Mouse (Mus musculus): ENCODE measurements at regions not wholly inside any gene's neighbourhood (a gene's known extent, or its start where the extent isn't known, plus 50 kb on each side); places are given as distances from the start of the nearest gene placed in this dataset.
A peak's percentile ranks its signal among the peaks of the same experiment; 100 is the strongest.

DNA sequence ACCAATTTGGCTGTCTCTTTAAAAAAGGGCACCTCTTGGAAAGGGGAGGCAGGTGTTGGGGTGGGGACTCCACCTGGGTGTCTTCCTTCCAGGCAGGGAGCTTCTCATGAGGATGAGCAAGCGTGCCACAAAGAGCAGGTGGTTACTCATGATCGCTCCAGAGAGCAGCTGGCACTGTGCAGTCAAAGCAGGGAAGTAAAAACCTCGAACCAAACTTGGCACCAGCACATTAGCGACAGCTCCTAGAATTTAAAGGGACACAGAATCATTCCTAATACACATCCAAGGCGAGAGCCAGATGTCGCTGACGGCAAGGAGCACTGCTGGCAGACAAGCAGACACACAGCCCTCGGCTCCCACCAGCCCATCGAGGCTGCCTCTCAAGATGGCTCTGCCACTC lies 70.4 kb downstream of the Irx5 start:
- no peak for DNase-seq (ENCODE audit: low read depth)

DNA sequence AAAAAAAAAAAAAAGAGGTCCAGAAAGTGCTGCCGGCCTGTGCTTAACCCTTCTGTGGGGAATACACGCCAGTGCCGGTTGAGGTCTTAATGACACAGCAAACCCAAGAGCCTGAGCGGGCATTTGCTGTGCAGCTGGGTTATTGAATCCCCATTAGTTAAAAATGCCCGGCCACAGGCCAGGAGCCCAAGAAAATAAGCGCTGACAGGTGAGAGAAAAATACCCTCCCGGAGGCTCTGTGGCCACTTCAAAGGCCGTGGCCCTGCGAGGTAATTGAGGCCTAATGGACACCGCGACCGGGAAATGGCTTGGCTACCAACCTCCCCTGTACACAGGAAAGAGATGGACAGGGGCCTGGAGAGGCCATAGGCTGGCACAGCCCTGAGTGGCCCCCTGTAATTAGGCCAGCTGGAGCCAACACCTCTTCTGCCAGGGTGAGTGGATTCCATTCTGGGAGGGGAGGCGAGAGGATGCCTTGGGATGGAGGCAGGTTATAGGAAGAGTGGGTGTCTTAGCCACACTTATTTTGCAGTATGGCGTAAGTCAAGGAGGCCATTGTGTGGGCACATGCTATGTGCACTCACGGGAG lies 79.7 kb downstream of the Irx5 start:
- DNase-seq (ENCODE audit: low read depth), result no peak

DNA sequence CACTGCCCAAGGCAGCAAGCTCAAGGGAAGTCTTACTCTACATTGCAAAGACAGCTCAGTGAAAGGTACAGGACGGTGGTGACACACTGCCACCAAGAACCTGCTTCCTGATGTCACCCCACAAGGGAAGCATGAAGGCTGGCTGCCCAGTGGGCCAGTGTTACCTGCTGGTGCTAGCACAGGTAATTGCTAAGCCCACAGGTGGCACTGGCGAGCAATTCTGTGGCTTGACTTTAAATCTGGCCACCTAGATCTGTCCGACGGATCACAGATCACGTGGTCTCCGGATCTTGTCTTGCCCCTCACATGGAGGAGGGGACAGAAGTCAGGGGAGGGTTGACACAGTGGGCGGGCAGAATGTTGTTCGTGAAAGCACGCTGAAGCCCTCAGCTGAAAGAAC lies 80.9 kb downstream of the Irx5 start:
- no peak for DNase-seq (ENCODE audit: low read depth)

DNA sequence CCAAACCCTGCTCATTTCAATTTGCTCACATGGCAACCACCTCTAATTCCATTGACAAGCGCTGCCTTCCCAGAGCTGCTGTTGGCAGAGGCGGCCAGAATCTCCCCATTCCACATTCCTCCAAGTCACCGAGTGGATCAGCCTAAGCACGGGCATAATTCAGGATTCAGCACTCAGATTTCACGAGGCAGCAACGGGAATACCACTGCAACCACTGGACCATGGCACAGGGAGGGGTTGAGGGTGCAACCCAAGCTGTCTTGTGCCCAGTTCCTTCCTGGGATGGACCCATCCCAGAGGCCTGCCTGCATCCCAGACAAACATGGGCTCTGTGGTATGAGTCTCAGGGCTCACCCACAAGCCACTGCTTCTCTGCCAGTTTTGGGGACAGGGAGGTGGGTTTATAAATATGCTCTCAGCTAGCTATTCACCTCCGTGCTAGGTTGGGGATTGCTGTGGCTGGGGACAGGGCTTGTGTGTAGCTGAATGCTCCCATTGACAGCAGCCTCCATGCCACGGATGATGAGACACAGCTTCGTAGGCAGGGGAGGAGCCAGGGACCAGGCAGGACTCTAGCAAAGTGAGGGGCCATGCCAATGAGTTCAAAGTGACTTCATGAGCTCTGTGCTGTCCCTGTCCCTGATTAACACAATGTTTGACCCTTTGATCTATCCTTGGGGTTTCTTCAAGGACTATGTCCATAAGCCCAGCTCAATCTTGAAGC lies 82.5 kb downstream of the Irx5 start:
- DNase-seq (ENCODE audit: low read depth), result no peak

DNA sequence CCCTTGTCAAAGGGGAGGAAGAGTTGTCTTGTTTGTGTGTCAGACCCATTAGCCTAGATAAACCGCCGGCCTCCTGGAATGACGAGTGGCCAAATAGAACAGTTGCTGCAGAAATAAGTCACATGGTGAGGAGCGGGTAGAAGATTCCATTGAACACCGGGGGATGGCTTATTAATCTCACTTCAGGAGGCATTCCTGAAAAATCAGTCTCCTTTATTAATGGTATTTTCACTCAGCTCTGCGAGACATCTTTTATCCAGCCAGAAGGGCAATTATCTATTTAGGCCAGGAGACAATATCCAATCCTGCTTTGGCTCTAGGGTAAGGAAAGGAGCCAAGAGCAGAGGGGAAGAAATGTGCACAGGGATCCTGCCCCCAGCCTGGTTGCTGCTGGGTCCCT lies 84.7 kb downstream of the Irx5 start:
- DNase-seq (ENCODE audit: low read depth), result no peak

DNA sequence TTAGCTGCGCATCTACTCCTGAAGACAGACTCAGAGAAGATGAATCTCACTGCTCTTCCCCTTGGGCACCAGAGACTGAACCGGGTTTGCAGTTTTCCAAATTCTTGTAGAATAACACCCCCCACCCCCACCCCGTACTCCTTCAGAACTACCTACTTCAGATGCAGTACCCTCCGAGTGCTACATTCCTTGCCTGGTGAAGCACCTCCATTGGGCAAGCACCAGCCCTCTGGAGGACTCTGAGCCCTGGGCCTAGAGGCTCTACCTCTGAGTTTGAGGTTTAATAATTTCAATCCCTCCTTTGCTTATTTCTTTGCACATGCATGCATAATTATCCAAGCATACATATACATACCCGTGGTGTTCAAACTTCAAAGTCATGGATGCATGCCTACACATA lies 101.9 kb downstream of the Irx5 start:
- no peak for DNase-seq (ENCODE audit: low read depth)

DNA sequence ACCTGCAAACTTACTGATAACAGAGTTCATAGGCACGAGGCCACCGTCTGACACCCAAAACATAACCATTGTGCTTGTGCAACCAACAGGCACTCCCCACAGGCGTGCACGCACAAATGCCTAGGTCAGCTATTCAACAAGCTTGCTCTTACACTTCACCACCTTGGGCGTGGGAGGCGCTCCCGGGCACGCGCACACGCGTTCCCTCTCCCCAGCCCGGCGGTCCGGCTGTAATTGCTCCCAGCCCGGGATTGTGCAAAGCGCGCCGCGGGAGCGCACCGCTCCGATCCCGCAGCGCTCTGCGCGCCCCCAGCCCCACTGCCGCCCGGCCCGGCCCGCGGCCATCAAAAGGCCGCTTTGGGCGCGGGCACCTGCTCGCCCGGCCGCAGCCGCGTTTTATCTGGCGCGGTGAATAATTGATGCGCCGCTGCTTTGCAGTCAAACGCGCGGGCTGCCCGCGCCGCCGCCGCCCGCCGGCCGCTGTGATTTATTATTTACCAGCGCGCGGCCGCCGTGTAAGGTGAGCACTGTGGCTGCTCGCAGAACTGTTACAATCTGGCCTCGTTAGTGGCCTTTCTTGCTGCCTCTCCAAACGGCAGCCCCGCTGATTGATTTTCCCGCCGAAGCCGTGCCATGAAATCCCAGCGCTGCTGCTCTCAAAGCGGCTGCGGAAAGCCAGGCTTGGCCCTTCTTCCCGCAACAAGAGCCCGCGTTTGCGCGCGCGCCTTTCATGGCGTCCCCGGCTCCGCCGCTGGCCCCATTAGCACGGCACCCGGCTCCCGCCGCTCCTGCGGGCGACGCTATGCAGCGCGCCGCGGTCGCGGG lies 102.9 kb downstream of the Irx5 start:
- no peak for DNase-seq (ENCODE audit: low read depth)

DNA sequence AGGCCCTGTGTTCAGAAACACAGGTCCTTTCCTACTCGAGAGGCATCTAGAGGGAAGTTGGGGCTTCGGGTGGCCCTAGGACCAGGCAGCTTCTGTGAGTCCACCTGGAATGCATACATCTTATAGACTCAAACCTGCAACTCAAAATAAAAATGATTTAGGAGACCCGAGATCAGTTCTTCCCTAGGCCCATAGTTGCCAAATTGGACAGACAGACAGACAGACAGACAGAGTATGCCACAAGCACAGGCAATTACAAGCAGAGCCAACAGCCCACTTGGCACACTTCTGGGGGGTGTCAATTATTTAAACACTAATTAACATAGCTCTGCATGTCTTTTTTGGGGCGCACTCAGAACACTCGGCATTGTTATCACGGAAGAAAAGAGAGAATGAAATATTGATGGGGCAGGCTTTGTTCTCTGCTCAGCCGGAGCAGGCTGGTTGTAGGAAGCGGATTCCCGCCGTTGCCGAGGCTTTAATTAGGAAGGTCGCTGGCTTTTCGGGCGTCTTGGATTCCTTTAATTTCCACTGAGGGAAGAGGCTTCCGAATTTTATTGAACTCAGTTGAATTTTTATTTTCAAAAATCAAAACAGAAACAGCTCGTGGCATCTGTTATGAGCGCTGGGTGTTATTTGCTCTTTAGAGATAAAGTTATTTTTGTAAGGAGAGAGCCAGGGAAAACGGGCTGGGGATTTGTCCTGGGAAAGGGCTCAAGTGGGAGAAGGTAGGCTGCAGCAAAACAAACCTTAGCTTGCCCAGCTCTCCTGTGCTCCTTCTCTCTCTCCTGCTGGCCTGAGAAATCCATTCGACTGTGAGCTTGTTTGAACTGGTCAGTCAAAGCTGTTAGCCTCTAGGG lies 111.9 kb downstream of the Irx5 start:
- DNase-seq (ENCODE audit: low read depth), result no peak

DNA sequence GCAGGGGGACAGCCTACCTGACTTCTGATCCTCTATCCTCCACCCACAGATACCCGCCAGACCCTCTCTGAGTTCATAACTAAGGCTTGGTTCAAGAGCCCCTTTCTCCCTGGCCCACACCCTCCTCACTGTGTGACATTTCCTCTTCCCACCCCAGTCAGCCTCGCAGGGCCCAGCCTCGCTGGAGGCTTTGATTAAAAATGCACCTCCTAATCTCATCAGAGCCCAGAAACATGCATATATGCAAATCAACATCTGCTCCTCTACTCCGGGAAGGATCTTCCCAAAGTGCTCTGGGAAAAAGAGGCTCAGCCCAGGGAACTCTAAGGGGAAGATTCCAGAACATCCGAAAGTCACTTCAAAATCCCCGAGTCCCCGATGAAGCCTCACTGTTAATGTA lies 114.8 kb downstream of the Irx5 start:
- DNase-seq (ENCODE audit: low read depth), result no peak

DNA sequence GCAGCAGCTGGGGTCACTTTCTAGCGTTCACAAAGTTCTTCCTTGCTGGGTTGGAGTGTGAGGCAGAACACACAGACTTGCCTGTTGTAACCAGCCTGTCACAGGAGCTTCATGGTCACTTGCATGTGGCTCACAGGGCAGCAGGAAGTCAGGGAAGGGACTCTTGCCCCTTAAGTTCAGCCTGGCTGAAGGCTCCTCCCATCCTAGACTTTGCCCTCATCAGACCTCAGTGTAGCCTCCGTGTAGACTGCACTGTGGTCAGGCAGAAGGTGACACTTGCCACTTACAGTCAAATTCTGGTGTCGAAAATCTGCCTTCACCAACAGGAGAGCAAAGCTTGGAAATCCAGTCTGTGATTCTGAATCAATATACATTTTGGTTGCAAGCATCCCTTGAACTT lies 115.4 kb downstream of the Irx5 start:
- no peak for DNase-seq (ENCODE audit: low read depth)

DNA sequence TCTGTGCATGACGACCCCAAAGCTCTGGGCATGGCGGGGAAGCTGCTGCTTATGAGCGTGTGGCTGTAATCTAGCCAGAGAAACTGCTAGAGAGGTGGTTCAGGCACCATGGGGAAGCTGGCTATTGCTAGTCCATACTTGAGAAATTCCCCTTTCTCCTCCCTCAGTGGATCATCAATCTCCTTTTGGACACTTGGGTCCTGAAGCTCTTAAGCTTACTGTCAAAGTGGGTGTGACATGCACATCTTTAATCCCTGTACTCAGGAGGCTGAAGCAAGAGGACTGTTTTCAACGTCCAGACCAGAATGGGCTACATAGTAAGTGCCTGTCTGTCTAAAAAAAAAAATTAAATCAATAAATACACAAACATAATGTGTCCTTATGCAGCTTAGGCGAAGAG lies 125.0 kb downstream of the Irx5 start:
- DNase-seq (ENCODE audit: low read depth), result no peak

DNA sequence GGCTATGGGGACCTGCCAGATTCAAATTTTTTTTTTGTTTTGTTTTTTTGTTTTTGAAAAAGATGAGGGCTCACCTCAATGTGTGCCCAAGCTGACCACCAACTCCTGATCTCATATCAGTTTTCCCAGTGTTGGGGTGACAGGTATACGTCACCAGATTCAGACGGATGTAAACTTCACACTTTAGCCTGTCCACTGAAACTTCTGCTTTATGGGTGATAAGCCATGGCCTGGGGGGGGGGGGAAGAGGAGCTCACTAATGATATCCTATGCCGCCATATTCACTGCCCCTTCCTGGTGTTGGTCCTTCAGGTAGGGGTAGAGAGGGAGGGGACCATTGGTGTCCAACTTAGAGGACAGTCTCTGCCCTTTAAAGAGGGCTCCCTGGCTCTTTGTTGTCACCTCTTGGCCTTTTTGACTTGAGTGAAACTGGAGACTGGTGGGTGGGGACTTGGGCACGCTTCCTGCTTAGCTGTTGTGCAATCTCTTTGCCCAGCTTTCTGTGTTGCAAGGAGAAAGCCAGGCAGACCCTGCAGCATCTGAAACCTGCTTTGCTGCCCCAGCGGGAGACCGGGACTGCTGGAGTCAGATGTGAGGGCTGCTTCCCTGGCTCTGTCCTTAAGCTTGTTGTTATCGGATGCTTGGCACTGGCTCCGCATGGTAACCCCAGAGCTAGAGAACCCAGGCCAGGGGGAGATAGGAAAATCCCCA lies 125.8 kb downstream of the Irx5 start:
- no peak for DNase-seq (ENCODE audit: low read depth)

DNA sequence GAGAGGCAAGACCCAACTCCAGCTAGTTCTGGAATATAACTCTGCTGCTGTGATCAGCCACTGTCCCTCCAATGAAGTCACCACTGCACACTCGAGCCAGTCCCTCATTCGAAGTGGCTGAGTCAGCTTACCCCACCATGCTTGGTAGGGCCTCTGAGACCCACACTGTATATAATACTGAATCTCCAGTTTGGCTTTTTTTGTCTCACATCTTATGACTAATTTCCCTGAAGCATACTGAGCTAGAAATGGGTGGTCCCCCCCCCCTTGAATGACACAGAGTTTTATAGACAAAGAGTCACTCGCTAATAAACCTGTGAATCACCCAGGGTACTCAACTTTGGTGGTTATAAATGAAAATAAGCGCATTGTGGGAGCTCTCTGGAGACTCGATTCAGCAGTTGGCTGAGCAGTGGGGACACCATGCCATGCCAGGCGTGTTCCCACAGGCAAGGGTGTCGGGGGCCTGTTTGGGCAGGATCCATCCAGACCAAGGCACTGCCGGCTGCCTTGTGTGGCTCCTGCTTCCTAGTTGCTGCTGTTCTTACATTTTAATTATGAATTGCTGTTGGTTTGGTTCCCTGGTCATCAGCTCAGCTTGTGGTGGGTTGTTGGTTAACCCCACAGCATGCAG lies 131.2 kb downstream of the Irx5 start:
- no peak for DNase-seq (ENCODE audit: low read depth)

DNA sequence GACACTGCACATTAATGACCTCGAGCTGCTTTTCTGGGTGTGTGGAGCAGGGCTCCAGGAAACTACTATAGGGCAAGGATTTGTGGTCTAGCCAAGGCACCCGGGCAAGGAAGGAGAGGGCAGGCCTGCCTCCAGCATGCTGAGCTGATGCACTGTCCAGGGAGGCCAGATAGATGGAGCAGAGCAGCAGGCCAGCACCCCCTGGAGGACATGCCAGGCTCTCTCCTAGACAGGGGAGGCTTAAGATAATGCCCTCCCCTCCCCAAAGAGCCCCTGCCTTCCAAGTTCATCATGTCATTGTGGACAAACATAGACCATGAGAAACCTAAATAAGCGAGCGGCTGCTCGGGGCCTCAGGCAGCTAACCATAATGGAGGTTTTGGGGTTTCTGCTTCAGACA lies 134.1 kb downstream of the Irx5 start:
- DNase-seq (ENCODE audit: low read depth), result no peak

DNA sequence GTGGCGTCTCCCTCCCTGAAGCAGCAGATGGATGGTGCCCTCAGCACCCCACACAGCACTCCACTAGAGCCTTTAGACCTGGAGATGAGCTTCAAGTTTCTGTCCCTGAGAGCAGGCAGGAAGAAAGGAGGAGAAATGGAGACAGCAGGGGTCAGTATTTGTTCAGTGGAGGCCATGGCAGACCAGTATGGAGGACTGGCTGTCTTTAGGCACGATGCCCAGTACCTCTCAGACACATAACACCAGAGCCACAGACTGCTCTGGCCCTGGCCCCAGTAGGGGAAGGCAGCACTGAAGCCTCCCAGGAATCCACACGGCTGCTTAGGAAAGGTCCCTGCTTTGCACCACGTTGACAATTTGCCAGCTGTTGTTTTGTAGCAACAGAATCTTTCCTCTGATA lies 136.0 kb downstream of the Irx5 start:
- no peak for DNase-seq (ENCODE audit: low read depth)

DNA sequence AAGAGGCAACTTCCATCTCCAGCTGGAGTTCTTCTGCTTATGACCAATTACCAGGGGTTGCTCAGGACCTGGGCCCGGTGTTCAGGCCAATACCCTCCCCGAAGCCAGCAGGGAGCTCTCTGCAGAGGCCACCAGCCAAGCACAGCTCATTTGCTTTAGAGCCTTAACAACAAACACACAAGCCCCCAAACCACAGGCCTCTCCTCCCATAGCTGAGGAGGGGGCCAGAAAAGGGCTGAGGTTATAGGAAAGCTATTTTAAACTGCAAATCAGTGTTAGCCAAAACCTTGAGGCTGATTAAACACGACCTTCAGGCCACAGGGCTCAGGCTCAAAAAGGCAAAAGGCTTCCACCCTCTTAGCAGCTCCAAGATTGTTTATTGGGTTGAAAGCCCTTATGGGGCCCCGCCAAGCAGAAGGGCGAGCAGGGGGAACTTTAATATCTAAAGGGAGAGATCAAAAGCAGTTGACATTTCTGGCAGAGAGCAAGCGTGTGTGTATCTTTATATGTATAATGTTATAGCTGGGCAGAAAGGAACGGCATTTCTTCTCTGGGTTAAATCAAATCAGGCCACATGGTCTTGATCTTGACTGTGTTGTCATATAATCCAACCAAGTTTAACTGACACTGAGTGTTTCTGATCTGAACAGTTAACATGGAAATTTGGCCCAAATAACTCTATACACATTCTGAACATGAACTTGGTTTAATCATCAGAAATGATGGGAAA lies 148.3 kb downstream of the Irx5 start:
- DNase-seq (ENCODE audit: low read depth), result no peak

DNA sequence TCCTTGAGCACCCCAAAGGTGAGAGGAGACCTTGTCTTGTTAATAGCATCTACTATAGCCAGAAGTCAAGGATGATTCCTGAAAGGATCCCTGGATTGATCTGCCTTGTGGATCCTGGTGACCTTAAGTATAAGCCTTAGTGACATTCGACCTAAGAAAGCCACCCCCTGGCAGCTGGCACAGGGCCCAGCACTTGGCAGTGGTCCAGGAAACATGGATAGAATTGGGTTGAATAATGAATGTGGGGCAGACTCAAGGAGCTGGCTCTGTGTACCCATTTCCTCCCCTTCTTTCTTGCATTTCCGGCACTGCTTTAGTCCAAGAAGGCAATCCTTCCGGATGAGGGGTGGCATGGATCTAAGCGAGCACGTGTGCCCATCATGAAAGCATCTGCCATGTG lies 149.0 kb downstream of the Irx5 start:
- DNase-seq (ENCODE audit: low read depth), result no peak

DNA sequence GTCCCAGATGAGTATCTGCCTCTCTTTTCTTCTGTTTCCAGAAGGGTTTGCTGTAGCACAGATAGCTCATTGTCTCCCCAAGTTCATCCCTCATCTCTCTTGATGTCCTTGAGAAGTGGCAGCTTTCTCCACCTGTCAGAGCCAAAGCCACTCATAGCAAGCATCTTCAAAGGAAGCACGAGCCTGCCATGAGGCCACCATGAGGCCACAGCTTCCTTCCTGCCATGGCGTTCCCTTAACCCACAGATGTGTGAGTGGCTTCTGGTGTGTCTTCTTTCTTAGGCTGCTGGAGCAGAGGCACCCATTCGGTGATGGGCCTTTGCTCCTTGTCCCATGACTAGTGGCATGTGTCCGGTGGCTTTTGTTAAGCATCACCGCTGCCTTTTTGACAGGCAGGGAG lies 149.5 kb downstream of the Irx5 start:
- DNase-seq (ENCODE audit: low read depth), result peak; percentile 1

DNA sequence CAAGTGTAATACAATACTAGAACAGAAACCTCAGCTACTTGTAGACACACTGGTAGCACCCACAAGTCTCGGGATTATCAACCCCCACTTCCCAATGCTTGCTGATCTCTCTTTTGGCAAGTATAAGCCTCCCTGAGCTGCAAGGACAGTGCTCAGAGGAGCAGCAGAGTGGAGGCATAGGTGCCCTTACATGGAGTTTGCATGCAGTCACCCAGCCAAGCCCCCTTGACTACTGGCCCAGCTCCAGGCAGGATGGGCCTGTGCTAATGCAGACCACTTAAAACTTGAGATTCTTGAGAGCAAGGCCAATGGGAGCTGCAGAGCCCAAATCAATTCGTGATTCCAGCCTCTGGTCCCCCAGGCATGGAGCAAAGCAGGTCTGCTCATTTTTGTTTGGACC lies 158.0 kb downstream of the Irx5 start:
- DNase-seq (ENCODE audit: low read depth), result no peak

DNA sequence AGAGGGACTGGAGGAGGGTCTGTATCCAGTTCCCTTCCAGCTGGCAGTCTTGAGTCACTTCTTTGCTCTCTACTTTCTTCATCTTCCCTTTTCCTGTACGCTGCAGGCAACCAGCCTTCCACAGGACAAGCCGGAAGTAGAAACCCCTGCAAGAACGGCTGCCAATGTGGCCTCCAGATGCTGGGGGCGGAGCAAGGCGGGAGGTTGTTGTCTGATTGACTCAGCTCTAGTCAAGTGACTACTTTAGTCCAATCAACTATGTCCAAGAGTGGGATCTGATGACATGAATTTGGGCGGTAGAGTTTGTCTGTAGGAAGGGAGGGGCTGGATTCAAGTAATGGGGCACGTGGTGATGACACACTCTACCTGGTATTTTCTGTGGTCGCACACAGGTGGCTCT lies 156.1 kb upstream of the Irx6 start:
- DNase-seq (ENCODE audit: low read depth), result no peak

DNA sequence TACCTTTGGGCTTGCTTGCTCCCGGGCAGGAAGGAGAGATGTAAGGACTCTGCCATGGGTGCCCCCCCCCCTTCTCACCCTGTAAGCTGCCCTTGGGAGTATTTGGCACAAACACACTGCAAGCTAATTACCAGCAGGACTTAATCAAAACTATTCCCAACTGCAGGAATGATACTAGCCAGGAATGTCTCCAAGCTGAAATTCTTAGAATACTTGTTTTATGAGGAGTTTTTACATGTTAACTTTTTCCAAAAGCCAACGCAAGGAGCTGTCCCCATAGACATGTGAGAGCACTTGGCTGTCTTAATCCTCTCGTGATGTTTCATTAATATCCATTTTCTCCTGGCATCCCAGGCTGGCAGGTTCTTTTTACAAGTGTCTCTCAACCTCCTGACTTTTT lies 155.6 kb upstream of the Irx6 start:
- no peak for DNase-seq (ENCODE audit: low read depth)

Data from c-Kit-positive CD71-negative TER-119-negative erythroid progenitor cells, embryonic 14.5 days (primary cell).